Mouse (Mus musculus) CH12.LX (cell line): ENCODE data around the gene Efemp2. TPM values are rescaled to one million over a fixed set of nuclear protein-coding genes. Genes with fewer than 3 reads are reported as not detected.

Experiments used
- DNase-seq: peaks from one replicate; pipeline ENCODE4 v3.0.0-alpha.2; 2013; ENCODE audit errors: extremely low read depth
- H3K27ac ChIP-seq: 2 replicates; pipeline ENCODE4 v1.5.1; 2012; ENCODE audit warnings: low read depth, mild to moderate bottlenecking, control low read depth, moderate library complexity; ENCODE audit not compliant: insufficient read depth
- H3K27me3 ChIP-seq: replicated peaks from 2 replicates; pipeline ENCODE3; 2012; ENCODE audit warnings: inconsistent platforms
- H3K36me3 ChIP-seq, 2 experiments: replicated peaks in 1 of 2; 2 replicates each; pipeline versions ENCODE3 to v1.6.1; 2012; ENCODE audit warnings: inconsistent platforms in 1 of 2, low read length in 1 of 2, mild to moderate bottlenecking in 1 of 2, mixed read lengths in 1 of 2, moderate library complexity in 1 of 2; ENCODE audit not compliant: control insufficient read depth in 1 of 2, insufficient read depth in 1 of 2
- H3K4me1 ChIP-seq, 2 experiments: 2 replicates each; pipeline ENCODE4 v1.6.1; 2012; ENCODE audit warnings: inconsistent platforms in 1 of 2, moderate library complexity in 1 of 2; ENCODE audit not compliant: insufficient read depth in 2 of 2, control insufficient read depth in 1 of 2
- H3K4me2 ChIP-seq: 2 replicates; pipeline ENCODE4 v1.6.1; 2012; ENCODE audit warnings: low read depth, mild to moderate bottlenecking, control low read depth; ENCODE audit not compliant: poor library complexity, insufficient read depth, severe bottlenecking
- H3K4me3 ChIP-seq, 3 experiments: fragments of 150-350 bp in 1 of 3; sonication (generic) in 1 of 3; replicated peaks in 1 of 3; 2 replicates each; pipeline versions ENCODE3 to v1.5.1; 2011 to 2012; ENCODE audit warnings: low read depth in 2 of 3, low read length in 2 of 3, mild to moderate bottlenecking in 2 of 3, moderate library complexity in 2 of 3, control low read depth in 1 of 3, improper control_type of control experiment in 1 of 3, inconsistent platforms in 1 of 3, mixed read lengths in 1 of 3; ENCODE audit not compliant: poor library complexity in 1 of 3
- H3K79me2 ChIP-seq: replicated peaks from 2 replicates; pipeline ENCODE4 v1.6.1; 2012; ENCODE audit warnings: mild to moderate bottlenecking, moderate library complexity; ENCODE audit not compliant: control insufficient read depth, poor library complexity, insufficient read depth, severe bottlenecking; ENCODE audit errors: extremely low read depth
- H3K9ac ChIP-seq: 2 replicates; pipeline ENCODE4 v1.6.1; 2012; ENCODE audit warnings: low read depth, mild to moderate bottlenecking, control low read depth, moderate library complexity; ENCODE audit not compliant: insufficient read depth
- H3K9me3 ChIP-seq: replicated peaks from 2 replicates; pipeline ENCODE3; 2012; ENCODE audit warnings: low read length, inconsistent platforms, mixed read lengths
- BHLHE40 ChIP-seq: IDR thresholded peaks from 2 replicates; pipeline ENCODE4 v1.6.1; 2011; ENCODE audit warnings: mild to moderate bottlenecking, low read depth, low read length, improper control_type of control experiment
- CHD1 ChIP-seq: IDR thresholded peaks from 2 replicates; pipeline ENCODE4 v1.6.1; 2012; ENCODE audit warnings: low read depth, low read length, improper control_type of control experiment, inconsistent platforms
- CTCF ChIP-seq, 2 experiments: IDR thresholded peaks in 1 of 2; conservative IDR thresholded peaks in 1 of 2; 2 replicates each; pipeline ENCODE4 v1.5.1; 2011 to 2012; ENCODE audit warnings: low read depth in 2 of 2, low read length in 2 of 2, improper control_type of control experiment in 1 of 2, inconsistent platforms in 1 of 2, mild to moderate bottlenecking in 1 of 2, moderate library complexity in 1 of 2
- ETS1 ChIP-seq: conservative IDR thresholded peaks from 2 replicates; pipeline ENCODE4 v1.6.1; 2012; ENCODE audit warnings: low read depth, mild to moderate bottlenecking, inconsistent platforms, low read length, improper control_type of control experiment, moderate library complexity
- GABPA ChIP-seq: IDR thresholded peaks from 2 replicates; pipeline ENCODE4 v1.6.1; 2012; ENCODE audit warnings: low read depth, low read length, improper control_type of control experiment, inconsistent platforms; ENCODE audit not compliant: insufficient replicate concordance
- HCFC1 ChIP-seq: IDR thresholded peaks from 2 replicates; pipeline ENCODE4 v1.6.1; 2012; ENCODE audit warnings: low read depth, mild to moderate bottlenecking, inconsistent platforms, low read length, improper control_type of control experiment
- JUND ChIP-seq: conservative IDR thresholded peaks from 2 replicates; pipeline ENCODE4 v1.6.1; 2011; ENCODE audit warnings: low read depth, low read length, improper control_type of control experiment
- KAT2A ChIP-seq: IDR thresholded peaks from 2 replicates; pipeline ENCODE4 v1.6.1; 2012; ENCODE audit warnings: low read length, improper control_type of control experiment, inconsistent platforms; ENCODE audit not compliant: insufficient replicate concordance
- MAX ChIP-seq: IDR thresholded peaks from 2 replicates; pipeline ENCODE4 v1.6.1; 2011; ENCODE audit warnings: low read length, improper control_type of control experiment
- MEF2A ChIP-seq: IDR thresholded peaks from 2 replicates; pipeline ENCODE4 v1.6.1; 2014; ENCODE audit warnings: low read depth, mild to moderate bottlenecking, inconsistent platforms, low read length, improper control_type of control experiment, borderline replicate concordance
- MXI1 ChIP-seq: IDR thresholded peaks from 2 replicates; pipeline ENCODE4 v1.6.1; 2011; ENCODE audit warnings: mild to moderate bottlenecking, low read depth, low read length, improper control_type of control experiment
- NELFE ChIP-seq: IDR thresholded peaks from 2 replicates; pipeline ENCODE4 v1.6.1; 2011; ENCODE audit warnings: low read depth, low read length, improper control_type of control experiment
- NRF1 ChIP-seq: IDR thresholded peaks from 2 replicates; pipeline ENCODE4 v1.6.1; 2014; ENCODE audit warnings: low read depth, mild to moderate bottlenecking, inconsistent platforms, low read length, improper control_type of control experiment, moderate library complexity
- PAX5 ChIP-seq: IDR thresholded peaks from 2 replicates; pipeline ENCODE4 v1.6.1; 2012; ENCODE audit warnings: low read length, inconsistent platforms, mixed read lengths
- POLR2A ChIP-seq: IDR thresholded peaks from 2 replicates; pipeline ENCODE4 v1.6.1; 2011; ENCODE audit warnings: low read depth, mild to moderate bottlenecking, improper control_type of control experiment, low read length
- POLR2AphosphoS2 ChIP-seq: IDR thresholded peaks from 2 replicates; pipeline ENCODE4 v1.6.1; 2011; ENCODE audit warnings: low read depth, low read length, improper control_type of control experiment
- SIN3A ChIP-seq: IDR thresholded peaks from 2 replicates; pipeline ENCODE4 v1.6.1; 2012; ENCODE audit warnings: low read length, improper control_type of control experiment, inconsistent platforms
- USF2 ChIP-seq: conservative IDR thresholded peaks from 2 replicates; pipeline ENCODE4 v1.6.1; 2011; ENCODE audit warnings: low read depth, low read length, improper control_type of control experiment
- ZC3H11A ChIP-seq: IDR thresholded peaks from 2 replicates; pipeline ENCODE4 v1.6.1; 2012; ENCODE audit warnings: low read depth, mild to moderate bottlenecking, inconsistent platforms, low read length, improper control_type of control experiment
- ZKSCAN1 ChIP-seq: IDR thresholded peaks from 2 replicates; pipeline ENCODE4 v1.6.1; 2012; ENCODE audit warnings: low read depth, inconsistent platforms, low read length, improper control_type of control experiment, borderline replicate concordance
- ZNF384 ChIP-seq: IDR thresholded peaks from 2 replicates; pipeline ENCODE4 v1.6.1; 2012; ENCODE audit warnings: low read depth, low read length, improper control_type of control experiment, inconsistent platforms
- dilution Hi-C: fragments of 300-500 bp; cut with MboI; formaldehyde crosslinking; loops from 2 replicates; pipeline ENCODE4 v1.14.3; 2020; ENCODE audit warnings: low sequenced_read_pairs; ENCODE audit not compliant: extremely low pct_unique_long_range_greater_than_20kb, extremely low pct_ligation_motif_present
- in situ Hi-C: fragments of 300-500 bp; cut with MboI; formaldehyde crosslinking; loops from 3 replicates; pipeline ENCODE4 v1.14.3; 2019; ENCODE audit warnings: low sequenced_read_pairs, low pct_ligation_motif_present, low pct_unique_long_range_greater_than_20kb, mixed read lengths
- polyA plus RNA-seq: library from polyadenylated mRNA; unstranded; fragments of >175 nt; gene quantifications from 2 replicates; pipeline ENCODE4 v1.2.1, GENCODE M21; 2012; ENCODE audit warnings: low read depth; ENCODE audit not compliant: insufficient read length
- total RNA-seq, 2 experiments: library from RNA; depleted of rRNA; stranded (reverse); fragments of 300-350 nt in 1 of 2; fragments of >200 nt in 1 of 2; gene quantifications; 2 replicates each; pipeline ENCODE4 v1.2.3; 2012 to 2014

The Efemp2 gene
- total and polyA plus RNA-seq, 3 experiments = 0.50 to 0.51 TPM; not detected in 1

DNA sequence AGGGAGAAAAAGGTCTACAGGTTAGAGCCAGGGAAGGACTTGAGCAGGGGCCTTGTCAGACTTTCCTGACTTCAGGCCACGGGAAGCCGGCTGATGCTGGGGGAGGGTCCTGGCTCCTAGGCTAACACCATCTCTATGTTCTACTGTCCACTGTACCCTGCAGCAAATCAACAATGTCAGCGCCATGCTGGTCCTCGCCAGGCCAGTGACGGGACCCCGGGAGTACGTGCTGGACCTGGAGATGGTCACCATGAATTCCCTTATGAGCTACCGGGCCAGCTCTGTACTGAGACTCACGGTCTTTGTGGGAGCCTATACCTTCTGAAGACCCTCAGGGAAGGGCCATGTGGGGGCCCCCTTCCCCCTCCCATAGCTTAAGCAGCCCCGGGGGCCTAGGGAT is 7.6 kb downstream of the Efemp2 start:
- Histone ChIP-seq H3K27ac (no peak overlapping the region), H3K36me3 (peaks cover 29 to 53% of the 10 kb centered on the region in 2 experiments), H3K4me2 (no peak overlapping the region), H3K4me1 (peaks cover 0 to 5% of the 10 kb centered on the region in 2 experiments; a peak in 2 of 4 replicates), H3K9ac (no peak overlapping the region), H3K27me3 (no peaks in the 10 kb centered on the region), H3K4me3 (no peak overlapping the region), H3K9me3 (no peaks in the 10 kb centered on the region), H3K79me2 (no peaks in the 10 kb centered on the region)
- in situ Hi-C loops (no loop called here), dilution Hi-C loops (no loop called here)
- TF ChIP-seq USF2 (no peak), HCFC1 (no peak), POLR2A (no peak)
- DNase-seq = no peak

DNA sequence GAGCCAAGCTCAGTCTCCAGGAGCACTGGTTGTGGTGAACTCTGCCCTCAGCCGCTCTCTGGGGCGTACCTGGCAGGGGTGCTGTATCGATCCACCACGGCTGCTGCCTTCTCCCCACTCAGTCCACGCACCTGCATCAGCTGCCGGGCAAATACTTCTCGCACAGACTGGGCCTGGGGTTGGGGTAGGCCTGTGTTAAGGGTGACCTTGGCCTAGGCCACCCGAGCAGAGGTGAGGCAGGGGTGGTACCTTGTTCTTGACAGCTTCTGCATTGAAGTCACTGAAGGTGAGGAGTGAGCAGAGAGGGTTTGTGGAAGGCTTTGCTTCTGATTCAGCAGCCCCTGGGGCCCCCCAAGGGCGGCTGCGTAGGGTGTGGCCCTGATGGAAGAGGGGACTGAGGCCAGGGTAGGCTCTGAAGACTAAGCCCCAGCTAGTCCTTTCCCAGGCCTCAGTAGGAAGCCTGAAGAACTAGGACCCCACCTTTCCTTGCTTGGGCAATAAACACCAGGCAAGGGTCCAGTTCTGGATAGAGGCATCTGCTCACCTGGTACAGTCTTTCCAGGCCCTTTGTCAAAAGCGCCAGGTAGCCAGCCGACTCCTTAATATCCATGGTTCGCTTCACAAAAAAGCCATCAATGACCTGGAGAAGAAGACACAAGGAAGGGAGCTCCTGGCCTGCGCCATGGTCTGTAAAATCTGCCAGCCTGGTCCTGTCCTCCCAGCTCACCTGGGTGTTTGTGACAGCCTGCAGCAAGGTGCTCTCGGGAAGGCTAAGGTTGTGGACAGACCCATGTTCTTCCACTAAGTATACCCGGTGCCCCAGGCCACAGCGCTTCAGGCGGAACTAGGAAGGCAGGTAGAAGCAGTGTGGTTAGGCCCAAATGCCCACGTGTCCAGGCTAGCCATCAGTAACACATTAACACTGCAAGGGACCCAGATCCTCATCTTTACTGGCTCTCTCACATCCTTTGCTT is 9.9 kb downstream of the Efemp2 start:
- Histone ChIP-seq H3K27ac (no peak overlapping the region), H3K4me1 (peaks cover 2 to 20% of the 10 kb centered on the region in 2 experiments; a peak in 2 of 4 replicates), H3K9ac (no peak overlapping the region), H3K79me2 (no peaks in the 10 kb centered on the region), H3K36me3 (peaks cover 29 to 55% of the 10 kb centered on the region in 2 experiments), H3K4me3 (no peak overlapping the region), H3K9me3 (no peaks in the 10 kb centered on the region), H3K4me2 (no peak overlapping the region), H3K27me3 (no peaks in the 10 kb centered on the region)
- dilution Hi-C loops = no loop called here
- no peak for TF ChIP-seq JUND
- no peak for TF ChIP-seq SIN3A
- TF ChIP-seq GABPA = no peak
- TF ChIP-seq ZNF384 = no peak
- no peak for TF ChIP-seq MXI1
- no peak for TF ChIP-seq ZKSCAN1
- TF ChIP-seq POLR2A = no peak
- no peak for DNase-seq
- in situ Hi-C loops = no loop called here

DNA sequence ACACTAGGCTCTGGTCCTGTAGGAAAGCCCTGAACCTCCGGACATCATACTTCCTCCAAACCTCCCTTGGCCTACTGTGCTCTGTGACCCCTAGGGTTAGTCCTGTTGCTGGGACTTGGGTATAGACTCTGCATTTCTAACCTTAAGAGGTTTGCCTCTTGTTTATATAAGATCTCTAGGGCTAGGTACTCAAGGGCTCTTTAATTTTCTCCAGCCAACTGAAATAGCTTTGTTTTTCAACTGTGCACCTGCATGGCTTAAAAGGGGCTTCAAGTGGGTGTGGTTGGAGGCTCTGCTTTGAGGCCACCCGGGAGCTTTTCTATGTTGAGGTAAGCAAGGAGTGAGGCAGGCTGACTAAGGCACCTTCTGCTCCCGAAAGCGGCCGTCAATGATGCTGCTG is 10.7 kb downstream of the Efemp2 start:
- in situ Hi-C loops = no loop called here
- H3K4me3 ChIP-seq = no peak overlapping the region
- no peaks in the 10 kb centered on the region for H3K27me3 ChIP-seq
- H3K27ac ChIP-seq = no peak overlapping the region
- dilution Hi-C loops = no loop called here
- H3K9ac ChIP-seq = no peak overlapping the region
- H3K79me2 ChIP-seq = no peaks in the 10 kb centered on the region
- no peak for DNase-seq
- H3K9me3 ChIP-seq = no peaks in the 10 kb centered on the region
- TF ChIP-seq POLR2AphosphoS2 = no peak
- TF ChIP-seq ZC3H11A = no peak
- TF ChIP-seq MAX = no peak
- TF ChIP-seq ZKSCAN1 = no peak
- TF ChIP-seq JUND = no peak
- TF ChIP-seq CHD1 = no peak
- no peak for TF ChIP-seq KAT2A
- TF ChIP-seq PAX5 = no peak
- TF ChIP-seq NRF1 = no peak
- TF ChIP-seq BHLHE40 = no peak
- no peak for TF ChIP-seq POLR2A
- TF ChIP-seq MXI1 = no peak
- TF ChIP-seq NELFE = no peak
- TF ChIP-seq MEF2A = no peak
- no peak for TF ChIP-seq CTCF (conservative IDR thresholded peaks at IDR 0.05 in 1 of 2, IDR thresholded peaks at IDR 0.05 in 1 of 2; ENCODE audit: low read depth in 2 of 2, low read length in 2 of 2)
- TF ChIP-seq SIN3A = no peak
- TF ChIP-seq ETS1 = no peak
- TF ChIP-seq USF2 = no peak
- TF ChIP-seq, all 38 proteins: peak for 0
- Histone ChIP-seq H3K4me1 (peaks cover 2 to 21% of the 10 kb centered on the region in 2 experiments; a peak in 2 of 4 replicates), H3K36me3 (peaks cover 29 to 55% of the 10 kb centered on the region in 2 experiments), H3K4me2 (no peak overlapping the region)
